Mouse (Mus musculus): ENCODE measurements around the gene Cpxcr1.

Cpxcr1 gene

DNA sequence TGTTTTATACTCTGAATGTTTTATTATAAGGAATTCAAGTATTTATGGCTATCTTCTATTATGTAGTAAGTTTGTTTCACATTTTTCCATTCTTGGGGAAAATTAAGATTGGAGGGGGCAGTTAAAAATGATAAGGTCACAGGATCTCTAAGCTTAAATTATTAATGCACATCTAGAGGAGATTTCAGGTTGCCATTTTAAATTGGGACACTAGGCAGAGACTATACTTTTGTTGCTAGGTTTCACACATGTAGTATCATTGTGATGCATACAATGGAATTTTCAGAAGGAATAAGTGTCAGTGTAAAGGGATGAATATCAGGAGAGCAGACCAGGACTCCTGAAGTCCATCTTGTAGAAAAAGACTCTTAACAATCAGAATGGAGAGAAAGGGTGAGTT is at the start of gene Cpxcr1:
Gene Cpxcr1 (plus strand): TSS at position 301 of the 400 bp plus-strand sequence.
- no peak for DNase-seq (ENCODE audit: low read depth)

Measured in naive thymus-derived CD4-positive, alpha-beta T cell, adult 2 months (primary cell).